Mouse (Mus musculus) stomach, embryonic 15.5 days (tissue): ENCODE data around the gene Gpr137c. TPM values are rescaled to one million over a fixed set of nuclear protein-coding genes. Genes with fewer than 3 reads are reported as not detected.

ENCODE experiments used
- ATAC-seq: fragments of 200-750 bp; cut with Nextera tagmentation; 2 replicates; pipeline ENCODE4 v1.8.0; 2017; ENCODE audit warnings: low read depth, moderate number of reproducible peaks, moderate TSS enrichment; ENCODE audit not compliant: insufficient read depth, low FRiP score
- H3K27ac ChIP-seq: fragments of 300-500 bp; sonication (generic); 2 replicates; pipeline ENCODE4 v1.5.1; 2015; ENCODE audit warnings: mild to moderate bottlenecking, inconsistent platforms
- H3K27me3 ChIP-seq: fragments of 300-500 bp; sonication (generic); replicated peaks from 2 replicates; pipeline ENCODE4 v1.6.1; 2015; ENCODE audit warnings: inconsistent platforms
- H3K36me3 ChIP-seq: fragments of 300-500 bp; sonication (generic); 2 replicates; pipeline ENCODE4 v1.6.1; 2015; ENCODE audit warnings: inconsistent platforms
- H3K4me1 ChIP-seq: fragments of 300-500 bp; sonication (generic); 2 replicates; pipeline ENCODE4 v1.6.1; 2015; ENCODE audit warnings: inconsistent platforms
- H3K4me2 ChIP-seq: fragments of 300-500 bp; sonication (generic); 2 replicates; pipeline ENCODE4 v1.6.1; 2015; ENCODE audit warnings: mild to moderate bottlenecking, inconsistent platforms
- H3K4me3 ChIP-seq: fragments of 300-500 bp; sonication (generic); replicated peaks from 2 replicates; pipeline ENCODE4 v1.5.1; 2015; ENCODE audit warnings: inconsistent platforms
- H3K9ac ChIP-seq: fragments of 300-500 bp; sonication (generic); 2 replicates; pipeline ENCODE4 v1.6.1; 2015; ENCODE audit warnings: inconsistent platforms
- H3K9me3 ChIP-seq: fragments of 300-500 bp; sonication (generic); 2 replicates; pipeline ENCODE4 v1.6.1; 2016; ENCODE audit warnings: inconsistent platforms
- WGBS: fragments of 180-500 bp; shearing (Covaris S2); methylation state at CpG from one replicate; pipeline ENCODE4 v1.1.7; 2015; 5-methylcytosine and 5-hydroxymethylcytosine counted together
- polyA plus RNA-seq: library from polyadenylated mRNA; unstranded; fragments of >200 nt; fragmentation: Nextera tagmentation; extraction: Ambion mirVana; gene quantifications from 2 replicates; pipeline ENCODE4 v1.2.1, GENCODE M21; 2015

Gpr137c gene
- polyA plus RNA-seq, 1 experiment from 2014 or later: 1.8 TPM

- Histone ChIP-seq H3K4me1 (no peaks in the 10 kb centered on the region), H3K4me3 (no peak overlapping the region), H3K36me3 (no peaks in the 10 kb centered on the region), H3K27ac (no peak overlapping the region), H3K27me3 (no peaks in the 10 kb centered on the region), H3K9me3 (no peaks in the 10 kb centered on the region), H3K9ac (no peak overlapping the region), H3K4me2 (no peak overlapping the region)
- no peak for ATAC-seq
- WGBS: 79% methylated on average over 3 of the region's 3 CpGs
These were observed 103.8 kb downstream of the Gpr137c start for GRCm38 (mm10) chr14:45323320-45323719.

GRCm38 (mm10) chr14:45325471-45325870 lies 106.0 kb downstream of the Gpr137c start:
- no peak for ATAC-seq

GRCm38 (mm10) chr14:45328072-45328713 lies 108.7 kb downstream of the Gpr137c start:
- 86% methylated on average over 4 of the region's 4 CpGs for WGBS
- H3K4me2 ChIP-seq: no peak overlapping the region

More at GRCm38 (mm10) chr14:45325471-45325870, 106.0 kb downstream of the Gpr137c start:
- H3K9ac ChIP-seq: no peak overlapping the region
- no peaks in the 10 kb centered on the region for H3K9me3 ChIP-seq
- no peaks in the 10 kb centered on the region for H3K36me3 ChIP-seq
- no peaks in the 10 kb centered on the region for H3K27me3 ChIP-seq
- no peak overlapping the region for H3K4me2 ChIP-seq
- no peak overlapping the region for H3K4me3 ChIP-seq
- H3K4me1 ChIP-seq: 0 out of 2 replicates have a peak, but pooled peaks cover 2% of the 10 kb centered on the region
- no peak overlapping the region for H3K27ac ChIP-seq

GRCm38 (mm10) chr14:45329018-45329588 lies 109.6 kb downstream of the Gpr137c start:
- peaks cover 2% of the 10 kb centered on the region; the same call in 1 of the 2 replicates for H3K4me1 ChIP-seq

More at GRCm38 (mm10) chr14:45328072-45328713, 108.7 kb downstream of the Gpr137c start:
- Histone ChIP-seq H3K27ac (no peak overlapping the region), H3K9me3 (no peaks in the 10 kb centered on the region), H3K36me3 (peaks cover 9% of the 10 kb centered on the region; the same call in 1 of the 2 replicates), H3K4me3 (no peak overlapping the region), H3K27me3 (no peaks in the 10 kb centered on the region), H3K9ac (no peak overlapping the region), H3K4me1 (peaks cover 2% of the 10 kb centered on the region; the same call in 1 of the 2 replicates)
- ATAC-seq: no peak

GRCm38 (mm10) chr14:45329589-45330181 lies 110.2 kb downstream of the Gpr137c start, which contains the start of gene Psmc6:
TSS of gene Psmc6 (plus strand) at chr14:45329788.
- Histone ChIP-seq H3K9ac (peak within 1 kb of the TSS; percentile 83), H3K27me3 (no peaks in the 10 kb centered on the region), H3K27ac (peak within 1 kb of the TSS; percentile 80), H3K4me3 (peak within 1 kb of the TSS; percentile 94), H3K9me3 (no peaks in the 10 kb centered on the region), H3K4me1 (peaks cover 2% of the 10 kb centered on the region; the same call in 1 of the 2 replicates), H3K4me2 (peak within 1 kb of the TSS; percentile 58), H3K36me3 (peaks cover 15% of the 10 kb centered on the region; the same call in 1 of the 2 replicates)
- ATAC-seq: peak; percentile 96
- WGBS: under 1% methylated on average over 44 of the region's 44 CpGs

More at GRCm38 (mm10) chr14:45329018-45329588, 109.6 kb downstream of the Gpr137c start:
- H3K4me3 ChIP-seq: peak overlapping the region; percentile 94
- peak overlapping the region; percentile 31; the same call in 1 of the 2 replicates for H3K27ac ChIP-seq
- peaks cover 12% of the 10 kb centered on the region; the same call in 1 of the 2 replicates for H3K36me3 ChIP-seq
- no peaks in the 10 kb centered on the region for H3K9me3 ChIP-seq
- ATAC-seq: 0 out of 2 replicates have a peak, but pooled peaks have one; percentile 1
- no peak overlapping the region for H3K9ac ChIP-seq
- 14% methylated on average over 8 of the region's 8 CpGs for WGBS
- H3K27me3 ChIP-seq: no peaks in the 10 kb centered on the region
- H3K4me2 ChIP-seq: peak overlapping the region; percentile 55

Other genes with a start within 250 kb of the Gpr137c start
- 1.8 and 2.0 TPM in 2 replicates for gene Ptger2, start 231.5 kb upstream of the Gpr137c start, polyA plus RNA-seq
- 11.2 and 11.3 TPM in 2 replicates for gene Txndc16, start 611 bp downstream of the Gpr137c start, polyA plus RNA-seq
- 42.2 and 48.3 TPM in 2 replicates for gene Ero1l, start 99.1 kb downstream of the Gpr137c start, polyA plus RNA-seq
- 135 and 139 TPM in 2 replicates for gene Psmc6, start 110.1 kb downstream of the Gpr137c start, polyA plus RNA-seq
- gene Styx, start 131.4 kb downstream of the Gpr137c start, polyA plus RNA-seq: 57.4 and 59.7 TPM in 2 replicates
- gene Gnpnat1, start 185.2 kb downstream of the Gpr137c start, polyA plus RNA-seq: 55.8 and 56.4 TPM in 2 replicates